13 mouse cellular contexts compared by ENCODE assay signal in the genomic region with DNA sequence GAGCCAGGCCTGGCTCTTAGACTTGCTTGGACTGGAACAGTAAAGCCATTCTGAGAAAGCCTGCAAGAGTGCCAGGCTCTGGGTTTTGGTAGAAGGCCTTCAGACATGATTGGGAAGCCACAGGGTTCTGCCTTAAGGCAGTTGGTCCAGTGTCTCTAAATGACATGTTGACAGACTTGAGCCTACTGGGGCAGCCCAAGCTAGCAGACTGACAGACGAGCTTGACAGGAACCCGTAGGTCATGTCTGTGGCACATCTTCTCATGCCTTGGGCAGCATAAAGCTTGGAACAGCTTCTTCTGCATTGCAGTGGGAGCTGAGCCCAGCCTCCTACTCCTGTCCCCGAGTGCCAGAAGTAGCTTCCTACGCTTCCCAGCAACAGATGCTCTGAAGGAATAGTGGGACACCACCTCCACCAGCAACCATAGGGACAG. TPM values are rescaled to one million over a fixed set of nuclear protein-coding genes. Genes with fewer than 3 reads are reported as not detected.
A peak's percentile ranks its signal among the peaks of the same experiment; 100 is the strongest.
DNase-seq lines count a peak whose midpoint lies in the region; ATAC-seq and TF ChIP-seq lines count a peak whose summit lies in the region.
"Had no signal": no experiment of that assay in that cellular context is flagged by ENCODE, and none has a peak within 500 bp of the region (broad histone marks: within the 10 kb centered on the region; RNA-seq: fewer than 3 reads in every experiment).

No protein-coding gene starts in this region.

- 66% methylated on average over 4 of the region's 4 CpGs for WGBS in hindbrain, embryonic 10.5 days
- WGBS in hindbrain, embryonic 11.5 days, result 77% methylated on average over 4 of the region's 4 CpGs

- no peaks in the 10 kb centered on the region for H3K27me3 ChIP-seq in hindbrain, embryonic 10.5 days (ENCODE audit: insufficient read depth, poor library complexity, severe bottlenecking)
- H3K27me3 ChIP-seq in hindbrain, embryonic 11.5 days (ENCODE audit: control insufficient read depth, insufficient read depth, low read length), result no peaks in the 10 kb centered on the region
- H3K27me3 ChIP-seq: forebrain, embryonic 12.5 days; limb, embryonic 12.5 days had no signal

- H3K9ac ChIP-seq in hindbrain, embryonic 11.5 days (ENCODE audit: low read depth, low read length), result no peak overlapping the region
- H3K9ac ChIP-seq: forebrain, embryonic 12.5 days; limb, embryonic 12.5 days had no signal

- peaks cover 60% of the 10 kb centered on the region for H3K4me1 ChIP-seq in hindbrain, embryonic 10.5 days (replicated peaks)
- peaks cover 14% of the 10 kb centered on the region for H3K4me1 ChIP-seq in hindbrain, embryonic 11.5 days (replicated peaks; ENCODE audit: control insufficient read depth, insufficient read depth, low read length)
- peaks cover 41% of the 10 kb centered on the region for H3K4me1 ChIP-seq in cortical plate, adult 2 months (ENCODE audit: control insufficient read depth, insufficient read depth, low read length)

- no peak for TF ChIP-seq CTCF in cortical plate, adult 2 months (IDR thresholded peaks at IDR 0.05; ENCODE audit: extremely low read depth, insufficient read depth, low read length)

- H3K36me3 ChIP-seq in hindbrain, embryonic 10.5 days, result peaks cover 59% of the 10 kb centered on the region
- peaks cover 13% of the 10 kb centered on the region; the same call in 1 of the 2 replicates for H3K36me3 ChIP-seq in hindbrain, embryonic 11.5 days (ENCODE audit: control insufficient read depth, insufficient read depth, low read length)

- H3K4me2 ChIP-seq in hindbrain, embryonic 11.5 days (replicated peaks; ENCODE audit: low read depth, low read length), result no peak overlapping the region
- H3K4me2 ChIP-seq: forebrain, embryonic 12.5 days; limb, embryonic 12.5 days had no signal

- no peaks in the 10 kb centered on the region for H3K9me3 ChIP-seq in hindbrain, embryonic 10.5 days
- no peaks in the 10 kb centered on the region for H3K9me3 ChIP-seq in hindbrain, embryonic 11.5 days (ENCODE audit: control insufficient read depth, low read length)
- H3K9me3 ChIP-seq: forebrain, embryonic 12.5 days; limb, embryonic 12.5 days had no signal

- no peak for ATAC-seq in hindbrain, embryonic 11.5 days (ENCODE audit: low FRiP score)

- peak; percentile 47; the same call in 1 of the 2 replicates for TF ChIP-seq POLR2A in cortical plate, adult 2 months (IDR thresholded peaks at IDR 0.05; ENCODE audit: extremely low read depth, insufficient read depth, low read length)

- H3K27ac ChIP-seq in hindbrain, embryonic 10.5 days, result 0 out of 2 replicates have a peak overlapping the region, but pooled peaks have one; percentile 12
- H3K27ac ChIP-seq in hindbrain, embryonic 11.5 days (ENCODE audit: low read depth, low read length), result no peak overlapping the region
- H3K27ac ChIP-seq in cortical plate, adult 2 months (ENCODE audit: insufficient read depth, low read length), result peak overlapping the region; percentile 83
- H3K27ac ChIP-seq: forebrain, embryonic 12.5 days; heart, adult 2 months; limb, embryonic 12.5 days had no signal

- H3K4me3 ChIP-seq in hindbrain, embryonic 10.5 days, result no peak overlapping the region
- no peak overlapping the region for H3K4me3 ChIP-seq in hindbrain, embryonic 11.5 days (ENCODE audit: low read depth, low read length)
- no peak overlapping the region for H3K4me3 ChIP-seq in cortical plate, adult 2 months (ENCODE audit: insufficient read depth, low read length)
- H3K4me3 ChIP-seq: forebrain, embryonic 12.5 days; heart, adult 2 months; limb, embryonic 12.5 days had no signal

- no peak for DNase-seq in hindbrain, embryonic 10.5 days (ENCODE audit: low spot score)
- DNase-seq in hindbrain, embryonic 11.5 days (ENCODE audit: low spot score), result no peak
- peak; percentile 66 for DNase-seq in cerebellum, adult 9-11 months
- peak; percentile 78 to 85 for DNase-seq in left cerebral cortex, adult 18-20 months (ENCODE audit: low spot score in 2 of 2)
- DNase-seq in retina, postnatal 1 day, result no peak
- DNase-seq in T-cell, adult 2 months (ENCODE audit: low spot score), result no peak
- DNase-seq: heart, adult 2 months; kidney, adult 8-10 months; lung, postnatal 14 days; thymus, postnatal 36 days had no signal

RNA-seq across cellular contexts. Expression of a gene that starts 5.2 kb away (rescaled TPM):
- 29.3 TPM in 2 replicates for polyA plus RNA-seq in hindbrain, embryonic 10.5 days (2016; fragmentation: Nextera tagmentation; extraction: Ambion mirVana)
- polyA plus RNA-seq in hindbrain, embryonic 11.5 days (2014; fragmentation: Nextera tagmentation; extraction: Ambion mirVana), result 21.9 and 22.7 TPM in 2 replicates
- polyA plus RNA-seq in cortical plate, adult 2 months (2012; rRNA removed), result 42.3 and 44.0 TPM in 2 replicates
- 10 to 100 TPM; 51.3 to 56.2 TPM for total RNA-seq in left cerebral cortex, adult 18-20 months (2021)

RNA-seq across cellular contexts. Expression of a gene that starts 6.0 kb away (rescaled TPM):
- 120 and 153 TPM in 2 replicates for polyA plus RNA-seq in hindbrain, embryonic 10.5 days (2016; fragmentation: Nextera tagmentation; extraction: Ambion mirVana)
- polyA plus RNA-seq in hindbrain, embryonic 11.5 days (2014; fragmentation: Nextera tagmentation; extraction: Ambion mirVana), result 112 and 130 TPM in 2 replicates
- polyA plus RNA-seq in cortical plate, adult 2 months (2012; rRNA removed), result 291 and 307 TPM in 2 replicates
- total RNA-seq in left cerebral cortex, adult 18-20 months (2021), result 100 to 1,000 TPM; 258 to 281 TPM

RNA-seq across cellular contexts. Expression of a gene that starts 21.0 kb away (rescaled TPM):
- polyA plus RNA-seq in hindbrain, embryonic 10.5 days (2016; fragmentation: Nextera tagmentation; extraction: Ambion mirVana), result 11.2 and 12.6 TPM in 2 replicates
- 8.8 and 9.4 TPM in 2 replicates for polyA plus RNA-seq in hindbrain, embryonic 11.5 days (2014; fragmentation: Nextera tagmentation; extraction: Ambion mirVana)
- 6.5 and 6.8 TPM in 2 replicates for polyA plus RNA-seq in cortical plate, adult 2 months (2012; rRNA removed)
- total RNA-seq in left cerebral cortex, adult 18-20 months (2021), result 1 to 10 TPM; 5.6 to 7.8 TPM

RNA-seq across cellular contexts. Expression of a gene that starts 40.5 kb away (rescaled TPM):
- 28.8 and 31.6 TPM in 2 replicates for polyA plus RNA-seq in hindbrain, embryonic 10.5 days (2016; fragmentation: Nextera tagmentation; extraction: Ambion mirVana)
- 15.0 and 15.1 TPM in 2 replicates for polyA plus RNA-seq in hindbrain, embryonic 11.5 days (2014; fragmentation: Nextera tagmentation; extraction: Ambion mirVana)
- polyA plus RNA-seq in cortical plate, adult 2 months (2012; rRNA removed), result 5.7 and 6.1 TPM in 2 replicates
- 1 to 10 TPM; 2.9 to 4.2 TPM for total RNA-seq in left cerebral cortex, adult 18-20 months (2021)

RNA-seq across cellular contexts. Expression of a gene that starts 53.4 kb away (rescaled TPM):
- polyA plus RNA-seq in hindbrain, embryonic 10.5 days (2016; fragmentation: Nextera tagmentation; extraction: Ambion mirVana), result 3.2 and 4.9 TPM in 2 replicates
- 7.6 and 8.0 TPM in 2 replicates for polyA plus RNA-seq in hindbrain, embryonic 11.5 days (2014; fragmentation: Nextera tagmentation; extraction: Ambion mirVana)
- 169 and 184 TPM in 2 replicates for polyA plus RNA-seq in cortical plate, adult 2 months (2012; rRNA removed)
- total RNA-seq in left cerebral cortex, adult 18-20 months (2021), result 100 to 1,000 TPM; 186 to 201 TPM

Comparison
In these comparisons a context has a peak if more than half of its experiments do, and no peak if none do; other contexts are left out.
1. DNase-seq: peak in cerebellum, adult 9-11 months (single experiment) and left cerebral cortex, adult 18-20 months (2 of 2); none in hindbrain, embryonic 10.5 days (single experiment), hindbrain, embryonic 11.5 days (single experiment), retina, postnatal 1 day (single experiment) and T-cell, adult 2 months (single experiment).